Mouse (Mus musculus) olfactory bulb, adult 2 months (tissue): ENCODE data around the gene Rtn2. TPM values are rescaled to one million over a fixed set of nuclear protein-coding genes. Genes with fewer than 3 reads are reported as not detected.

ENCODE experiments used
- H3K27ac ChIP-seq: fragments of 200-500 bp; 2 replicates; pipeline ENCODE4 v1.5.1; 2012; ENCODE audit warnings: low read depth, low read length; ENCODE audit not compliant: insufficient read depth
- H3K4me1 ChIP-seq: fragments of 200-500 bp; 2 replicates; pipeline ENCODE4 v1.6.1; 2012; ENCODE audit warnings: low read length; ENCODE audit not compliant: control insufficient read depth, insufficient read depth
- H3K4me3 ChIP-seq: fragments of 200-500 bp; 2 replicates; pipeline ENCODE4 v1.5.1; 2012; ENCODE audit warnings: mild to moderate bottlenecking, low read depth, low read length, moderate library complexity; ENCODE audit not compliant: insufficient read depth
- CTCF ChIP-seq: fragments of 200-500 bp; IDR thresholded peaks from 2 replicates; pipeline ENCODE4 v1.5.1; 2012; ENCODE audit warnings: low read depth, mild to moderate bottlenecking, low read length, moderate library complexity; ENCODE audit not compliant: insufficient read depth
- POLR2A ChIP-seq: fragments of 200-500 bp; IDR thresholded peaks from 2 replicates; pipeline ENCODE4 v1.6.1; 2012; ENCODE audit warnings: mild to moderate bottlenecking, low read depth, low read length, moderate library complexity; ENCODE audit not compliant: insufficient read depth
- whole genome bisulfite sequencing: fragments of 180-500 bp; shearing (Covaris S2); methylation state at CpG from one replicate; pipeline ENCODE4 v1.1.7; 2018; 5-methylcytosine and 5-hydroxymethylcytosine counted together
- polyA plus RNA-seq: library from polyadenylated mRNA; stranded (reverse); fragments of >200 nt; gene quantifications from 2 replicates; pipeline ENCODE4 v1.2.4, GENCODE M21; 2012; ENCODE audit warnings: low replicate concordance; ENCODE audit not compliant: missing spikeins, insufficient read depth, insufficient read length

Gene Rtn2
- not detected in 2 replicates for polyA plus RNA-seq

- Histone ChIP-seq H3K27ac (peak within 1 kb of the TSS; percentile 14), H3K4me3 (peak within 1 kb of the TSS; percentile 72), H3K4me1 (peaks cover 12% of the 10 kb centered on the region)
- TF ChIP-seq POLR2A, result 0 out of 2 replicates have a peak, but pooled peaks have one; percentile 31
- TF ChIP-seq CTCF, result no peak
- WGBS, result under 1% methylated on average over 37 of the region's 37 CpGs
These were observed at the start of gene Rtn2 for GRCm38 (mm10) chr7:19282385-19282784. Gene Rtn2 (plus strand): TSS chr7:19282624.

- Histone ChIP-seq H3K4me1 (peaks cover 11% of the 10 kb centered on the region), H3K27ac (no peak overlapping the region), H3K4me3 (no peak overlapping the region)
- no peak for TF ChIP-seq POLR2A
- TF ChIP-seq CTCF, result no peak
- WGBS, result 82% methylated on average over 5 of the region's 5 CpGs
These were observed 47.8 kb upstream of the Rtn2 start for GRCm38 (mm10) chr7:19234652-19235051.

GRCm38 (mm10) chr7:19235092-19235671, 47.2 kb upstream of the Rtn2 start:
- no peak overlapping the region for H3K4me3 ChIP-seq
- H3K4me1 ChIP-seq, result peaks cover 11% of the 10 kb centered on the region
- TF ChIP-seq CTCF, result no peak
- no peak for TF ChIP-seq POLR2A
- 93% methylated on average over 2 of the region's 2 CpGs for WGBS
- no peak overlapping the region for H3K27ac ChIP-seq

GRCm38 (mm10) chr7:19236411-19236810, 46.0 kb upstream of the Rtn2 start:
- TF ChIP-seq CTCF, result no peak
- TF ChIP-seq POLR2A, result no peak
- no peak overlapping the region for H3K27ac ChIP-seq
- H3K4me1 ChIP-seq, result peaks cover 16% of the 10 kb centered on the region
- 63% methylated on average over 2 of the region's 2 CpGs for WGBS
- H3K4me3 ChIP-seq, result no peak overlapping the region

GRCm38 (mm10) chr7:19238344-19238743, 44.1 kb upstream of the Rtn2 start:
- TF ChIP-seq POLR2A (no peak), CTCF (no peak)
- Histone ChIP-seq H3K4me3 (no peak overlapping the region), H3K4me1 (peaks cover 16% of the 10 kb centered on the region), H3K27ac (no peak overlapping the region)
- 98% methylated on average over 4 of the region's 4 CpGs for WGBS

GRCm38 (mm10) chr7:19239423-19239822, 43.0 kb upstream of the Rtn2 start:
- no peak overlapping the region for H3K27ac ChIP-seq
- no peak for TF ChIP-seq POLR2A
- peak; percentile 86 for TF ChIP-seq CTCF
- peaks cover 19% of the 10 kb centered on the region for H3K4me1 ChIP-seq
- WGBS, result 0% methylated on average over 1 of the region's 1 CpGs
- H3K4me3 ChIP-seq, result no peak overlapping the region

- peaks cover 19% of the 10 kb centered on the region for H3K4me1 ChIP-seq
- 61% methylated on average over 4 of the region's 4 CpGs for WGBS
- no peak overlapping the region for H3K27ac ChIP-seq
- TF ChIP-seq CTCF (no peak), POLR2A (no peak)
- no peak overlapping the region for H3K4me3 ChIP-seq
These were observed 42.4 kb upstream of the Rtn2 start for GRCm38 (mm10) chr7:19239986-19240385.

- 73% methylated on average over 8 of the region's 8 CpGs for WGBS
- no peak overlapping the region for H3K27ac ChIP-seq
- no peak for TF ChIP-seq POLR2A
- no peak for TF ChIP-seq CTCF
These were observed 41.4 kb upstream of the Rtn2 start for GRCm38 (mm10) chr7:19240905-19241463.

GRCm38 (mm10) chr7:19242005-19242404, 40.4 kb upstream of the Rtn2 start:
- no peak for TF ChIP-seq CTCF
- TF ChIP-seq POLR2A, result no peak
- no peak overlapping the region for H3K27ac ChIP-seq
- H3K4me3 ChIP-seq, result no peak overlapping the region
- peaks cover 11% of the 10 kb centered on the region for H3K4me1 ChIP-seq
- 91% methylated on average over 1 of the region's 1 CpGs for WGBS

More at GRCm38 (mm10) chr7:19240905-19241463, 41.4 kb upstream of the Rtn2 start:
- Histone ChIP-seq H3K4me1 (peaks cover 17% of the 10 kb centered on the region), H3K4me3 (no peak overlapping the region)

- Histone ChIP-seq H3K4me1 (peaks cover 11% of the 10 kb centered on the region), H3K4me3 (no peak overlapping the region), H3K27ac (no peak overlapping the region)
- whole genome bisulfite sequencing, result 31% methylated on average over 5 of the region's 5 CpGs
- TF ChIP-seq POLR2A (no peak), CTCF (no peak)
These were observed 38.6 kb upstream of the Rtn2 start for GRCm38 (mm10) chr7:19243858-19244257.
